ENCODE assay signal across 12 mouse cellular contexts in the genomic region with DNA sequence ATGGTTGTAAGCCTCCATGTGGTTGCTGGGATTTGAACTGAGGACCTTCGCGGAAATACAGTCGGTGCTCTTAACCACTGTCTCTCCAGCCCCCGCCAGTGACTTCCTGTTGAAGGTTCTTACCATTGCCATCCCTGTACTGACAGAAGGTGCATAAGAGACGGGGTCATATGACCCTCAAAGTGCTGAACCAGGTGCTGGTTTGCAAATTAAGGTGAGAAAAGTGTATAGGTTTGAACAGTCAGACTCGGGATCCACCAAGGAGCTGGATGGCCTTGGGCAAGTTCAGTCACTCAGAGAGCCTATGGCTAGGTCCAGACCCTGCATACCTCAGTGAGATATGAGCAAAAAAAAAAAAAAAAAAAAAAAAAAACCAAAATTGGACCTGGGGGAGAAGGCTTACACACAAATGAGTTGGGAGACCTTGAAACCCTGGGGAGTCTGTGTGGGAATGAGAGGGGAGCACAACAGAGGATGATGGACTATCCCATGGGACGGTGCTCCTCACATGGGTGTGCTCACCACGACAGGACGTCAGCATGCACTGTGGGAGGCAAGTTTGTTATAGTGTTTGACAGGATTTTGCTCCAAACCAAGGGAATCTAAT. TPM values are rescaled to one million over a fixed set of nuclear protein-coding genes. Genes with fewer than 3 reads are reported as not detected.
DNase-seq lines count a peak whose midpoint lies in the region; ATAC-seq and TF ChIP-seq lines count a peak whose summit lies in the region.
"Had no signal": no experiment of that assay in that cellular context is flagged by ENCODE, and none has a peak within 500 bp of the region (broad histone marks: within the 10 kb centered on the region; RNA-seq: fewer than 3 reads in every experiment).

No protein-coding gene starts in this region.

- 85% methylated on average over 9 of the region's 9 CpGs for WGBS in lung, embryonic 14.5 days
- 84% methylated on average over 9 of the region's 9 CpGs for WGBS in neural tube, embryonic 15.5 days
- WGBS in hindbrain, embryonic 12.5 days: 87% methylated on average over 9 of the region's 9 CpGs

- H3K9ac ChIP-seq in lung, embryonic 14.5 days: no peak overlapping the region
- no peak overlapping the region for H3K9ac ChIP-seq in neural tube, embryonic 15.5 days (replicated peaks)
- H3K9ac ChIP-seq in hindbrain, embryonic 12.5 days: no peak overlapping the region
- H3K9ac ChIP-seq: forebrain, postnatal 0 days; hindbrain, embryonic 13.5 days; liver, embryonic 14.5 days had no signal

- H3K4me3 ChIP-seq in gastrocnemius, adult 2 months: peak overlapping the region; percentile 67
- no peak overlapping the region for H3K4me3 ChIP-seq in lung, embryonic 14.5 days (ENCODE audit: low read depth, low read length)
- H3K4me3 ChIP-seq in neural tube, embryonic 15.5 days (replicated peaks): no peak overlapping the region
- no peak overlapping the region for H3K4me3 ChIP-seq in hindbrain, embryonic 12.5 days
- H3K4me3 ChIP-seq: hindbrain, embryonic 13.5 days; myocyte had no signal

- no peaks in the 10 kb centered on the region for H3K9me3 ChIP-seq in lung, embryonic 14.5 days (ENCODE audit: low read depth, low read length)
- no peaks in the 10 kb centered on the region for H3K9me3 ChIP-seq in neural tube, embryonic 15.5 days (replicated peaks)
- no peaks in the 10 kb centered on the region for H3K9me3 ChIP-seq in hindbrain, embryonic 12.5 days (replicated peaks)
- H3K9me3 ChIP-seq: hindbrain, embryonic 13.5 days had no signal

- no peak for ATAC-seq in lung, embryonic 14.5 days (ENCODE audit: insufficient read depth)
- ATAC-seq in neural tube, embryonic 15.5 days (ENCODE audit: low FRiP score): no peak
- no peak for ATAC-seq in hindbrain, embryonic 12.5 days (ENCODE audit: low FRiP score)
- ATAC-seq: forebrain, postnatal 0 days had no signal

- H3K27me3 ChIP-seq in lung, embryonic 14.5 days (ENCODE audit: insufficient read depth, low read length): no peaks in the 10 kb centered on the region
- H3K27me3 ChIP-seq in neural tube, embryonic 15.5 days (replicated peaks): no peaks in the 10 kb centered on the region
- no peaks in the 10 kb centered on the region for H3K27me3 ChIP-seq in hindbrain, embryonic 12.5 days
- H3K27me3 ChIP-seq: hindbrain, embryonic 13.5 days had no signal

- no peaks in the 10 kb centered on the region for H3K36me3 ChIP-seq in lung, embryonic 14.5 days (ENCODE audit: insufficient read depth)
- no peaks in the 10 kb centered on the region for H3K36me3 ChIP-seq in neural tube, embryonic 15.5 days
- H3K36me3 ChIP-seq in hindbrain, embryonic 12.5 days: no peaks in the 10 kb centered on the region
- H3K36me3 ChIP-seq: hindbrain, embryonic 13.5 days had no signal

- no peaks in the 10 kb centered on the region for H3K4me1 ChIP-seq in lung, embryonic 14.5 days (ENCODE audit: insufficient read depth)
- H3K4me1 ChIP-seq in neural tube, embryonic 15.5 days: peaks cover 15% of the 10 kb centered on the region
- H3K4me1 ChIP-seq in hindbrain, embryonic 12.5 days: no peaks in the 10 kb centered on the region

- intact Hi-C loops in gastrocnemius, adult 2 months (cut with DNase I): no loop called here

- no peak for DNase-seq in gastrocnemius, adult 2 months
- no peak for DNase-seq in gastrocnemius, postnatal 10 days
- no peak for DNase-seq in lung, embryonic 14.5 days
- DNase-seq in lung, postnatal 4 days: no peak
- peak; percentile 69 for DNase-seq in induced T-regulatory cell, adult 2 months (ENCODE audit: low read depth)
- no peak for DNase-seq in right cerebral cortex, postnatal 14 days
- DNase-seq: forebrain, postnatal 0 days had no signal

- peak overlapping the region; percentile 86 for H3K27ac ChIP-seq in gastrocnemius, adult 2 months
- H3K27ac ChIP-seq in lung, embryonic 14.5 days (ENCODE audit: low read depth): peak overlapping the region; percentile 58; the same call in 1 of the 2 replicates
- H3K27ac ChIP-seq in neural tube, embryonic 15.5 days (replicated peaks): peak overlapping the region; percentile 28; the same call in 1 of the 2 replicates
- no peak overlapping the region for H3K27ac ChIP-seq in hindbrain, embryonic 12.5 days
- H3K27ac ChIP-seq: hindbrain, embryonic 13.5 days had no signal

- H3K4me2 ChIP-seq in lung, embryonic 14.5 days: 0 out of 2 replicates have a peak overlapping the region, but pooled peaks have one; percentile 19
- no peak overlapping the region for H3K4me2 ChIP-seq in neural tube, embryonic 15.5 days
- no peak overlapping the region for H3K4me2 ChIP-seq in hindbrain, embryonic 12.5 days (replicated peaks)
- H3K4me2 ChIP-seq: hindbrain, embryonic 13.5 days had no signal

- TF ChIP-seq CTCF in gastrocnemius, adult 2 months (IDR thresholded peaks at IDR 0.05): no peak
- TF ChIP-seq CTCF in lung, embryonic 14.5 days (IDR thresholded peaks at IDR 0.05; ENCODE audit: low read depth): no peak

RNA-seq across cellular contexts. Expression of gene Smpdl3b, which starts 10.0 kb away (rescaled TPM):
- total RNA-seq in gastrocnemius, adult 2 months (2021): under 1 TPM; 0.47 to 0.66 TPM
- 1 to 10 TPM; 2.8 to 3.6 TPM for total RNA-seq in gastrocnemius, postnatal 10 days (2021)
- polyA plus RNA-seq in lung, embryonic 14.5 days (2014; fragmentation: Nextera tagmentation; extraction: Ambion mirVana): 7.8 and 8.4 TPM in 2 replicates
- polyA plus RNA-seq in neural tube, embryonic 15.5 days (2015; fragmentation: Nextera tagmentation; extraction: Ambion mirVana): 0.54 and 0.64 TPM in 2 replicates
- 1.3 and 1.7 TPM in 2 replicates for polyA plus RNA-seq in hindbrain, embryonic 12.5 days (2016; fragmentation: Nextera tagmentation; extraction: Ambion mirVana)

RNA-seq across cellular contexts. Expression of gene Xkr8, which starts 14.7 kb away (rescaled TPM):
- total RNA-seq in gastrocnemius, adult 2 months (2021): under 1 TPM; 0.54 to 0.70 TPM
- 1 to 10 TPM; 2.3 to 2.6 TPM for total RNA-seq in gastrocnemius, postnatal 10 days (2021)
- 4.7 and 5.5 TPM in 2 replicates for polyA plus RNA-seq in lung, embryonic 14.5 days (2014; fragmentation: Nextera tagmentation; extraction: Ambion mirVana)
- polyA plus RNA-seq in neural tube, embryonic 15.5 days (2015; fragmentation: Nextera tagmentation; extraction: Ambion mirVana): 6.2 and 6.4 TPM in 2 replicates
- 4.6 and 5.8 TPM in 2 replicates for polyA plus RNA-seq in hindbrain, embryonic 12.5 days (2016; fragmentation: Nextera tagmentation; extraction: Ambion mirVana)

RNA-seq across cellular contexts. Expression of gene Rpa2, which starts 21.1 kb away (rescaled TPM):
- 10 to 100 TPM; 14.2 to 16.3 TPM for total RNA-seq in gastrocnemius, adult 2 months (2021)
- total RNA-seq in gastrocnemius, postnatal 10 days (2021): 10 to 100 TPM; 16.2 to 16.8 TPM
- polyA plus RNA-seq in lung, embryonic 14.5 days (2014; fragmentation: Nextera tagmentation; extraction: Ambion mirVana): 127 and 129 TPM in 2 replicates
- polyA plus RNA-seq in neural tube, embryonic 15.5 days (2015; fragmentation: Nextera tagmentation; extraction: Ambion mirVana): 35.8 and 58.8 TPM in 2 replicates
- 74.5 and 83.1 TPM in 2 replicates for polyA plus RNA-seq in hindbrain, embryonic 12.5 days (2016; fragmentation: Nextera tagmentation; extraction: Ambion mirVana)

RNA-seq across cellular contexts. Expression of gene Themis2, which starts 49.2 kb away (rescaled TPM):
- under 1 TPM; 0.69 to 0.70 TPM for total RNA-seq in gastrocnemius, adult 2 months (2021)
- total RNA-seq in gastrocnemius, postnatal 10 days (2021): 1 to 10 TPM; 1.6 to 2.8 TPM
- polyA plus RNA-seq in lung, embryonic 14.5 days (2014; fragmentation: Nextera tagmentation; extraction: Ambion mirVana): 1.4 and 1.8 TPM in 2 replicates
- 0.50 and 1.5 TPM in 2 replicates for polyA plus RNA-seq in neural tube, embryonic 15.5 days (2015; fragmentation: Nextera tagmentation; extraction: Ambion mirVana)
- polyA plus RNA-seq in hindbrain, embryonic 12.5 days (2016; fragmentation: Nextera tagmentation; extraction: Ambion mirVana): 0.63 and 1.0 TPM in 2 replicates
- polyA plus RNA-seq: myocyte had no signal
